20 mouse cellular contexts compared by ENCODE assay signal in the genomic region with DNA sequence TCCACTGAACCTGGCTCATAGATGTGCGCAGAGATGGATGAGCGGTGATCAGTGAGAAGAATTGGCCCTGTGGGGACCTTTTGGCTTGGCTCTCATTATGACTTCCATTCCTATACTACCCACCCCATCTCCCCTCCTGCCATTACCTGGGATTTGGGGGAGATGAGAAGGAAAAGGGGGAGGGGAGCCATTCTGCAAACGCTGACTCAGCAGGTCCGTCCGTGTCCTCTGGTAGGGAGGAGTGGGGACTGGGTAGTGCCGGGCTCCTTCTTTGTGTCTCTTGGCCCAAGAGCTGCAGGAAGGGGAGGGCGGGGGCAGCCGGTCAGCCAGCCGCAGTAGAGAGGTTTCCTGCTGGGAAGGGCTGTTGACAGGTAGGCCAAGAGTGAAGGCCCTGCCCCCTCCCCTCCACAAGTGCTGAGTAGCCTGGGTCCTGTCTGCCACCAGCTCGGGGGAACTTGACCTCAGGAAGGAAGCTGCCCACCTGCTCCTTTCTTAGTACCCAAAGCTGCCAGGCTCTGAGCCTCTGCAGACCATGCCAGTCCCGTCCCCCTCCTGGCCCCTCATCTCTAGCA. TPM values are rescaled to one million over a fixed set of nuclear protein-coding genes. Genes with fewer than 3 reads are reported as not detected.
DNase-seq lines count a peak whose midpoint lies in the region; ATAC-seq lines count a peak whose summit lies in the region.
"Had no signal": no experiment of that assay in that cellular context is flagged by ENCODE, and none has a peak within 500 bp of the region (broad histone marks: within the 10 kb centered on the region; RNA-seq: fewer than 3 reads in every experiment).

No protein-coding gene starts in this region.

- WGBS in heart, embryonic 16.5 days, result 15% methylated on average over 11 of the region's 11 CpGs
- WGBS in neural tube, embryonic 13.5 days, result 25% methylated on average over 11 of the region's 11 CpGs

- peak; percentile 32; the same call in 1 of the 2 replicates for ATAC-seq in heart, embryonic 16.5 days (replicated peaks; ENCODE audit: extremely low read depth, insufficient read depth, low FRiP score)
- ATAC-seq in neural tube, embryonic 13.5 days (ENCODE audit: low read depth), result no peak
- ATAC-seq: forebrain, embryonic 14.5 days; intestine, embryonic 15.5 days had no signal

- intact Hi-C loops in heart, postnatal 36 days (cut with DNase I), result loop anchor here (2.0 to 5.0 kb wide), 3 partner anchors 29 to 254 kb away; partner anchors contain the start of genes Anks1 and Taf11

- H3K27me3 ChIP-seq in heart, embryonic 16.5 days (ENCODE audit: control insufficient read depth, insufficient read depth, low read length), result peaks cover 32% of the 10 kb centered on the region
- no peaks in the 10 kb centered on the region for H3K27me3 ChIP-seq in neural tube, embryonic 13.5 days
- H3K27me3 ChIP-seq: hindbrain, embryonic 15.5 days; neural tube, embryonic 15.5 days had no signal

- H3K4me1 ChIP-seq in heart, embryonic 16.5 days (ENCODE audit: control insufficient read depth, insufficient read depth, low read length), result peaks cover 11% of the 10 kb centered on the region
- peaks cover 32% of the 10 kb centered on the region for H3K4me1 ChIP-seq in neural tube, embryonic 13.5 days (replicated peaks)

- H3K4me2 ChIP-seq in heart, embryonic 16.5 days (ENCODE audit: low read depth, low read length), result no peak overlapping the region
- no peak overlapping the region for H3K4me2 ChIP-seq in neural tube, embryonic 13.5 days
- H3K4me2 ChIP-seq: hindbrain, embryonic 15.5 days; intestine, embryonic 15.5 days; liver, embryonic 11.5 days; neural tube, embryonic 15.5 days had no signal

- H3K36me3 ChIP-seq in heart, embryonic 16.5 days (ENCODE audit: control insufficient read depth, insufficient read depth), result no peaks in the 10 kb centered on the region
- H3K36me3 ChIP-seq in neural tube, embryonic 13.5 days, result peaks cover 58% of the 10 kb centered on the region
- H3K36me3 ChIP-seq: hindbrain, embryonic 15.5 days; intestine, embryonic 15.5 days had no signal

- H3K9me3 ChIP-seq in heart, embryonic 16.5 days (replicated peaks; ENCODE audit: control insufficient read depth, low read length), result no peaks in the 10 kb centered on the region
- no peaks in the 10 kb centered on the region for H3K9me3 ChIP-seq in neural tube, embryonic 13.5 days
- H3K9me3 ChIP-seq: hindbrain, embryonic 15.5 days; intestine, embryonic 15.5 days; neural tube, embryonic 15.5 days had no signal

- no peak overlapping the region for H3K4me3 ChIP-seq in heart, embryonic 16.5 days (ENCODE audit: low read length)
- H3K4me3 ChIP-seq in neural tube, embryonic 13.5 days, result no peak overlapping the region
- H3K4me3 ChIP-seq: hindbrain, embryonic 15.5 days; intestine, embryonic 15.5 days; neural tube, embryonic 15.5 days had no signal

- DNase-seq in heart, adult 11 months, result peak; percentile 93
- no peak for DNase-seq in heart, adult 8-10 months (ENCODE audit: low spot score)
- no peak for DNase-seq in heart, postnatal 36 days
- DNase-seq in neural tube, embryonic 10.5 days (ENCODE audit: extremely low spot score, low spot score), result no peak
- DNase-seq in layer of hippocampus, adult 9-10 months (ENCODE audit: low spot score), result no peak
- DNase-seq: cerebellum, adult 18-20 months; cerebellum, postnatal 25 days; gastrocnemius, postnatal 10 days; lung, adult 2 months; midbrain, embryonic 14.5 days; spleen, adult 18-20 months; thymus, postnatal 25 days had no signal

- no peak overlapping the region for H3K9ac ChIP-seq in heart, embryonic 16.5 days (ENCODE audit: low read length)
- 0 out of 2 replicates have a peak overlapping the region, but pooled peaks have one; percentile 22 for H3K9ac ChIP-seq in neural tube, embryonic 13.5 days
- H3K9ac ChIP-seq: hindbrain, embryonic 15.5 days; intestine, embryonic 15.5 days; neural tube, embryonic 15.5 days had no signal

- H3K27ac ChIP-seq in heart, embryonic 16.5 days (ENCODE audit: low read length), result no peak overlapping the region
- no peak overlapping the region for H3K27ac ChIP-seq in neural tube, embryonic 13.5 days (replicated peaks)
- H3K27ac ChIP-seq: hindbrain, embryonic 15.5 days; intestine, embryonic 15.5 days; macrophage; neural tube, embryonic 15.5 days had no signal

RNA-seq across cellular contexts. Expression of gene Zfp523, which starts 15.5 kb away (rescaled TPM):
- 10 to 100 TPM; 12.2 to 18.5 (median 14.2) TPM for total RNA-seq in heart, adult 8-10 months (2022)
- 20.5 and 22.2 TPM in 2 replicates for polyA plus RNA-seq in heart, embryonic 16.5 days (2015; fragmentation: Nextera tagmentation; extraction: Ambion mirVana)
- 10 to 100 TPM; 14.3 to 16.0 TPM for total RNA-seq in heart, postnatal 36 days (2021)
- polyA plus RNA-seq in neural tube, embryonic 13.5 days (2015; fragmentation: Nextera tagmentation; extraction: Ambion mirVana), result 41.4 and 46.0 TPM in 2 replicates

RNA-seq across cellular contexts. Expression of gene Scube3, which starts 19.5 kb away (rescaled TPM):
- under 1 TPM; 0.28 to 0.80 (median 0.54) TPM for total RNA-seq in heart, adult 8-10 months (2022)
- 0.51 and 0.64 TPM in 2 replicates for polyA plus RNA-seq in heart, embryonic 16.5 days (2015; fragmentation: Nextera tagmentation; extraction: Ambion mirVana)
- under 1 TPM; 0.53 to 0.70 TPM for total RNA-seq in heart, postnatal 36 days (2021)
- polyA plus RNA-seq in neural tube, embryonic 13.5 days (2015; fragmentation: Nextera tagmentation; extraction: Ambion mirVana), result 5.2 and 5.6 TPM in 2 replicates

RNA-seq across cellular contexts. Expression of gene Def6, which starts 46.2 kb away (rescaled TPM):
- total RNA-seq in heart, adult 8-10 months (2022), result 1 to 10 TPM; 2.5 to 4.0 (median 3.6) TPM
- 7.9 and 20.5 TPM in 2 replicates for polyA plus RNA-seq in heart, embryonic 16.5 days (2015; fragmentation: Nextera tagmentation; extraction: Ambion mirVana)
- total RNA-seq in heart, postnatal 36 days (2021), result 1 to 10 TPM; 3.1 to 3.2 TPM
- polyA plus RNA-seq in neural tube, embryonic 13.5 days (2015; fragmentation: Nextera tagmentation; extraction: Ambion mirVana), result 5.6 TPM in 2 replicates
